Mouse (Mus musculus) macrophage (primary cell): ENCODE results near the gene 4930524J08Rik. TPM values are rescaled to one million over a fixed set of nuclear protein-coding genes. Genes with fewer than 3 reads are reported as not detected.

Experiments
- H3K27ac ChIP-seq: fragments of 350-480 bp; formaldehyde crosslinking; 2 replicates; pipeline ENCODE4 v1.9.0; 2021
- H3K36me3 ChIP-seq: fragments of 350-480 bp; formaldehyde crosslinking; 2 replicates; pipeline ENCODE4 v1.9.0; 2021; ENCODE audit errors: inconsistent target
- H3K4me3 ChIP-seq: fragments of 350-480 bp; formaldehyde crosslinking; 2 replicates; pipeline ENCODE4 v1.9.0; 2021; ENCODE audit errors: inconsistent target
- H3K79me2 ChIP-seq: fragments of 350-480 bp; formaldehyde crosslinking; 2 replicates; pipeline ENCODE4 v1.9.0; 2021; ENCODE audit errors: inconsistent target
- WGBS: methylation state at CpG from one replicate; pipeline ENCODE4 v1.1.7; 2026; ENCODE audit warnings: inconsistent platforms; ENCODE audit not compliant: missing documents; 5-methylcytosine and 5-hydroxymethylcytosine counted together
- polyA plus RNA-seq: library from polyadenylated mRNA; stranded (reverse); fragments of 250-400 nt; gene quantifications from 3 replicates; pipeline ENCODE4 v1.2.4, GENCODE M21; 2018; ENCODE audit warnings: inconsistent platforms

Gene 4930524J08Rik
- polyA plus RNA-seq, 1 experiment from 2014 or later: 0.43 TPM

GRCm38 (mm10) chr5:99977516-99978301 lies 1.2 kb upstream of the 4930524J08Rik start:
- Histone ChIP-seq H3K79me2 (peaks cover 54% of the 10 kb centered on the region), H3K4me3 (peak overlapping the region; percentile 85), H3K27ac (peak overlapping the region; percentile 75), H3K36me3 (no peaks in the 10 kb centered on the region)
- WGBS: 1% methylated on average over 48 of the region's 50 CpGs

GRCm38 (mm10) chr5:99983452-99984061 lies 4.7 kb downstream of the 4930524J08Rik start:
- 30% methylated on average over 9 of the region's 9 CpGs for WGBS
- Histone ChIP-seq H3K79me2 (no peaks in the 10 kb centered on the region), H3K4me3 (peak overlapping the region; percentile 8; the same call in 1 of the 2 replicates), H3K27ac (peak overlapping the region; percentile 39), H3K36me3 (no peaks in the 10 kb centered on the region)

GRCm38 (mm10) chr5:99994166-99994565 lies 15.3 kb downstream of the 4930524J08Rik start:
- no peaks in the 10 kb centered on the region for H3K36me3 ChIP-seq
- 94% methylated on average over 3 of the region's 3 CpGs for WGBS
- no peak overlapping the region for H3K27ac ChIP-seq
- H3K4me3 ChIP-seq: no peak overlapping the region
- H3K79me2 ChIP-seq: no peaks in the 10 kb centered on the region

DNA sequence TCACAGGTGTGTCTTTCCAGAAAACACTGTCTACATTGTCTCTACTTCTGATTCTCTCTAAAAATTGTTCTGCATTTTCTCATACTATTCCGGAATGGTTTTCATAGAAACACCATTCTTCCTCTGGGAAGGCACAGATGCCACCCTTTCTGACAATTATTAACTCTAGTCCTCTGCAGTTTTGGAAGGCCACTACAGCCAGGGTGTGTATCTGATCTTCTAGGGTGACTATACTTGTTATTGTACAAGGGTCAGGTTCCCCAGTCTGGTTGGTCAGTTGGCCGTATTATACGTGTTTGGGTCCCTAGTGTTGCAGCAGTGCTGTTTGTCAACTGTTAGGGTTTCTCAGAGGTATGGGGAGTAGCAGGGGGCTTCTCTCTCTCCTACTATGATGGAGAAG lies 15.8 kb downstream of the 4930524J08Rik start:
- 95% methylated on average over 3 of the region's 3 CpGs for WGBS
- Histone ChIP-seq H3K79me2 (no peaks in the 10 kb centered on the region), H3K36me3 (no peaks in the 10 kb centered on the region), H3K4me3 (no peak overlapping the region), H3K27ac (no peak overlapping the region)

- no peaks in the 10 kb centered on the region for H3K36me3 ChIP-seq
- no peak overlapping the region for H3K27ac ChIP-seq
- WGBS: 80% methylated on average over 7 of the region's 7 CpGs
- H3K4me3 ChIP-seq: no peak overlapping the region
- H3K79me2 ChIP-seq: no peaks in the 10 kb centered on the region
Observed at GRCm38 (mm10) chr5:100000048-100000447, 21.2 kb downstream of the 4930524J08Rik start.

GRCm38 (mm10) chr5:100000500-100000899 lies 21.6 kb downstream of the 4930524J08Rik start:
- Histone ChIP-seq H3K36me3 (no peaks in the 10 kb centered on the region), H3K4me3 (no peak overlapping the region), H3K79me2 (no peaks in the 10 kb centered on the region), H3K27ac (no peak overlapping the region)
- 92% methylated on average over 5 of the region's 8 CpGs for WGBS

DNA sequence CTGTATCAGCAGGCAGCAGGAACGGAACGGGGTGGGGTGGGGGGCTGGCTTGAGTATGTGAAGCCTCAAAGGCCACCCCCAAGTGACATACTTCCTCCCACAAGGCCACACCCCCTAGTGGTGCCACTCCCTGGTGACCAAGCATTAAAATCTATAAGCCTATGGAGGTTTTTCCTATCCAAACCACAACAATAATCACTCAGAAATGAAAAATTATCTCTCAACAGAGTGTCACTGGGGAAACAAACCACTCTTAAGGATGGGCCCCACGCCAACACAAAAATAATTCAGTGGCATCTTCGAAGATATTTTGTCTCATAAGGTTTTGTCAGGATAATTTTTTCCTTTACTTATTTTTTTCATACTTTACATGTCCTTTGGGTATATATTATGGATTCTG lies 25.0 kb downstream of the 4930524J08Rik start:
- H3K27ac ChIP-seq: no peak overlapping the region
- H3K36me3 ChIP-seq: no peaks in the 10 kb centered on the region
- H3K79me2 ChIP-seq: no peaks in the 10 kb centered on the region
- no peak overlapping the region for H3K4me3 ChIP-seq
- WGBS: 98% methylated on average over 4 of the region's 4 CpGs

GRCm38 (mm10) chr5:100005431-100005830 lies 26.6 kb downstream of the 4930524J08Rik start:
- Histone ChIP-seq H3K36me3 (no peaks in the 10 kb centered on the region), H3K27ac (no peak overlapping the region), H3K79me2 (no peaks in the 10 kb centered on the region), H3K4me3 (no peak overlapping the region)
- WGBS: 78% methylated on average over 3 of the region's 3 CpGs

- Histone ChIP-seq H3K27ac (no peak overlapping the region), H3K4me3 (no peak overlapping the region), H3K36me3 (no peaks in the 10 kb centered on the region), H3K79me2 (no peaks in the 10 kb centered on the region)
- WGBS: 95% methylated on average over 5 of the region's 6 CpGs
Observed at GRCm38 (mm10) chr5:100005896-100006295, 27.0 kb downstream of the 4930524J08Rik start.

DNA sequence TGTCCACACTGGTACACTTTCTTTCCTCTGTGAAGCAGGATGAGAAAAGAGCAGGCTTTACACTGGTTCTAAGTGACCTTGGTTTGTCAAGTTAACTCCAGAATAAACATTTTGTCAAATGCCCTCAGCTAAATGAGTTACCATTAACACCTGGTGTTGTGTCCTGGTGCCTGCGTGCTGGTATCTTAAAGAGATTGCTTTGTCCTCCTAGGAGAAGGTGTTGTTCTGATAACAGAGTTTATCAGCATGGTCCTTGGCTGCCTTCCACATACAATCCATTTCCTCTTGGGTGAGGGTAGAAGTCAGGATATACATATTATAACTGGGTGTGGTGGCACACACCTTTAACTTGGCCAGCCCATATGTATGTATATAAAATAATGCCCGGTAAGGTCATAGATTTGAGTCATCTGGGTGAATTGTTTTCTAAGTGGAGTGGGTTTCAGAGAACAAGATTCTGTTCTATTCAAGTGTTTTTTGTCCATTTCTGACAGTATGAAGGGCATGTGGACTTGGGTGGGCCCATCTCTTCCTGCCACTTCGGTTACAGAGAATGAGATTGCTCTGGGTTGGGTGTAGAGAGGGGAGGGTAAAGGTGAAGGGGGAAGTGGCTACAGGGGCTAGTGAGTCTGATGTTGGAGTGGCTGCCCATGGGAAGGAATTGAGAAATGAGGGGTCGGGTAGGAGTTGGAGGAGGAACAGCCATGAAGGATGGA lies 27.6 kb downstream of the 4930524J08Rik start:
- no peaks in the 10 kb centered on the region for H3K79me2 ChIP-seq
- H3K27ac ChIP-seq: no peak overlapping the region
- WGBS: 81% methylated on average over 4 of the region's 4 CpGs
- H3K36me3 ChIP-seq: no peaks in the 10 kb centered on the region
- no peak overlapping the region for H3K4me3 ChIP-seq

GRCm38 (mm10) chr5:100007040-100007375 lies 28.1 kb downstream of the 4930524J08Rik start:
- Histone ChIP-seq H3K36me3 (no peaks in the 10 kb centered on the region), H3K79me2 (no peaks in the 10 kb centered on the region), H3K4me3 (no peak overlapping the region), H3K27ac (no peak overlapping the region)
- 90% methylated on average over 4 of the region's 4 CpGs for WGBS

DNA sequence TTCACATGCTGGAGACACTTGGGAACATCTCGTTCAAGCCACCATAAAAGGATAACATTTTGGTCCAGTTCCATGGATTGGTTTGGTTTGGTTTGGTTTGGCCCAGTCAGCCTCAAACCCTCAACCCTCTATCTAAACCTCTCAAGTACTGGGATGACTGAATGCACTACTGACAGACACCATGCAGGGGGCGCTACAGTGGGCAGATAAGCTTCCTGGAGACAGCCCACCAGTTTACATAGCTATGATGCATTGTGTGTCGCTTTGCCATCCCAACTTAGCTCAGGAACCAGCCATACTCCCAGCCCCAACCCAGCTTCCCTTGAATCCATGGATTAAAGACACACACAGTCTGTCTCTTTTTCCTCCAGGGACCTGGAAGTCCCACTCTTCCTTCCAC lies 29.6 kb downstream of the 4930524J08Rik start:
- Histone ChIP-seq H3K79me2 (no peaks in the 10 kb centered on the region), H3K4me3 (no peak overlapping the region), H3K27ac (no peak overlapping the region), H3K36me3 (no peaks in the 10 kb centered on the region)
- WGBS: 72% methylated on average over 3 of the region's 3 CpGs

DNA sequence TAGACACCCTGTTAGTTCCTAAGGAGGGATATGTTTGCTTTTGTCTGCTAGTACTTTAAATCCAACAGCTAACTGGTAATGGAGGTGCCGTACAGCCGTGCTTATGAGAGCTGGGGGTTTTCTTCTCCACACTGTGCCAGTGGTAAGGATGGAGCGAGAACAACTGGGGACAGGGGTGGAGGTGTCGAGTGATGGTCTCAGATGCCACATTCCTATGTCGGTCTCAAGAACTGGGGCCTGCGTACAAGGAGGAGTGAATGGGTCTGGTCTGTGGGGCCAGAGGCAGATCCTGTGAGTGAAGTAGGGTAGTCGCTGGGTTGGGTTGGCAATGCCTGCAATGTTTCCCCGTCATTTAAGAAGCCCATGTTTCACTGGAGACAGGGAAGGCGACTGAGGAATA lies 33.7 kb downstream of the 4930524J08Rik start:
- 96% methylated on average over 9 of the region's 9 CpGs for WGBS
- Histone ChIP-seq H3K79me2 (no peaks in the 10 kb centered on the region), H3K27ac (no peak overlapping the region), H3K36me3 (no peaks in the 10 kb centered on the region), H3K4me3 (no peak overlapping the region)

GRCm38 (mm10) chr5:100020089-100020488 lies 41.2 kb downstream of the 4930524J08Rik start:
- no peaks in the 10 kb centered on the region for H3K79me2 ChIP-seq
- no peak overlapping the region for H3K27ac ChIP-seq
- H3K4me3 ChIP-seq: no peak overlapping the region
- no peaks in the 10 kb centered on the region for H3K36me3 ChIP-seq

DNA sequence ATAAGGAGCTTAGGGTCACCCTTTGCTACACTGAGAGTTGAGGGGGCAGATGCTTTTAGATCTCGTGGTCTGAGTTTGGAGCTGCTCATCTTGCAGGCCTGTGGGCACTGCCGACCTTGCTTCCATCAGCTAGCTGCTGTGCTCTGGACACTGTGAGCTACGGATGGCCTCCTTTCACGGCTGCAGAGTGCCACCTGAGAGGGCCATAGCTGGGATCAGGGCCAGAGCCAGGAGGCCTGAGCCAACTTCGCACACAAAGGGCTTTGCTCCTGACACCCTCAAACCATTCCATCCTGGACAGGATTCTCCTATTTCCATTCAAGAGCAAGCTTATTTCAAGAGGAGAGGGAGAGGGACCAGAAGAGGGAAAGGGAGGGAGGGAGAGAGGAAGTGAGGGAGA lies 45.5 kb downstream of the 4930524J08Rik start:
- H3K4me3 ChIP-seq: no peak overlapping the region
- H3K36me3 ChIP-seq: no peaks in the 10 kb centered on the region
- no peak overlapping the region for H3K27ac ChIP-seq
- WGBS: 78% methylated on average over 5 of the region's 5 CpGs
- no peaks in the 10 kb centered on the region for H3K79me2 ChIP-seq
